23 mouse cellular contexts compared by ENCODE assay signal in the genomic region with DNA sequence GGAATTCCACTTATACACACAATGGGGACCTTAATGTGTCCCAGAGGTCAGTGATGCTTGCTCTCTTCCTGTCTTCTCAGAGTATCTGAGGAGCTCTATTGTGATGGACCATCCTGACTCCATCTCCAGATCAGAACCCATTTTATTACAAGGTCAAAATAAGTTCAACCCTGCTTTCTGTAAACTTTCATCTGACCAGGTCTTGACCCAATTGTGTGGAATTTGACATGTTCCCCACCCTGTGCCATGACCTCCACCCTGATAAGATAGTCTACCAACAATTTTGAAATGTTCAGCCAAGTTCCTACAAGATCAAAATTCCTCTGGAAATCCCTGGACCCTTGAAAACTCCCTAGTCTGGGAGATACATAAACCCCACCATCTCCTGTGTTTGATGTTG.
DNase-seq lines count a peak whose midpoint lies in the region; ATAC-seq and TF ChIP-seq lines count a peak whose summit lies in the region.
"Had no signal": no experiment of that assay in that cellular context is flagged by ENCODE, and none has a peak within 500 bp of the region (broad histone marks: within the 10 kb centered on the region; RNA-seq: fewer than 3 reads in every experiment).

No protein-coding gene starts in this region.

- no peak overlapping the region for H3K4me3 ChIP-seq in heart, embryonic 13.5 days
- H3K4me3 ChIP-seq in heart, embryonic 10.5 days = no peak overlapping the region
- H3K4me3 ChIP-seq in lung, postnatal 0 days (ENCODE audit: low read depth, low read length) = no peak overlapping the region
- H3K4me3 ChIP-seq: forebrain, embryonic 13.5 days; hindbrain, embryonic 13.5 days; liver, embryonic 12.5 days; midbrain, embryonic 10.5 days; midbrain, embryonic 15.5 days; neural tube, embryonic 15.5 days had no signal

- no peak for ATAC-seq in heart, embryonic 13.5 days (ENCODE audit: extremely low read depth, insufficient number of reproducible peaks, low FRiP score, low TSS enrichment)
- peak; percentile 70 for ATAC-seq in lung, postnatal 0 days
- ATAC-seq: CD4-positive, CD25-positive, alpha-beta regulatory T cell, adult 4 months; forebrain, embryonic 13.5 days; liver, embryonic 12.5 days; midbrain, embryonic 15.5 days had no signal

- H3K27me3 ChIP-seq in heart, embryonic 13.5 days (replicated peaks) = no peaks in the 10 kb centered on the region
- H3K27me3 ChIP-seq in heart, embryonic 10.5 days (ENCODE audit: insufficient read depth, poor library complexity, severe bottlenecking) = no peaks in the 10 kb centered on the region
- H3K27me3 ChIP-seq in lung, postnatal 0 days (replicated peaks; ENCODE audit: insufficient read depth, low read length) = no peaks in the 10 kb centered on the region
- H3K27me3 ChIP-seq: forebrain, embryonic 13.5 days; hindbrain, embryonic 13.5 days; liver, embryonic 12.5 days; midbrain, embryonic 15.5 days; neural tube, embryonic 15.5 days had no signal

- no peak for TF ChIP-seq CTCF in lung, postnatal 0 days (IDR thresholded peaks at IDR 0.05)

- no peak overlapping the region for H3K4me2 ChIP-seq in heart, embryonic 13.5 days
- no peak overlapping the region for H3K4me2 ChIP-seq in lung, postnatal 0 days (replicated peaks; ENCODE audit: low read depth, low read length)
- H3K4me2 ChIP-seq: forebrain, embryonic 13.5 days; hindbrain, embryonic 13.5 days; liver, embryonic 12.5 days; midbrain, embryonic 15.5 days; neural tube, embryonic 15.5 days had no signal

- DNase-seq in heart, embryonic 10.5 days (ENCODE audit: low spot score) = no peak
- peak; percentile 17 for DNase-seq in kidney, adult 9 months
- no peak for DNase-seq in kidney, postnatal 14 days
- peak; percentile 39 for DNase-seq in lung, postnatal 0 days (ENCODE audit: low spot score)
- DNase-seq in lung, postnatal 36 days = no peak
- DNase-seq: cerebellum, adult 11 months; cerebellum, adult 9-10 months; cerebellum, postnatal 36 days; gastrocnemius, postnatal 10 days; heart, postnatal 4 days; kidney, adult 18-20 months; kidney, postnatal 10 days; retina, postnatal 1 day; right cerebral cortex, postnatal 14 days; thymus, postnatal 4 days had no signal

- H3K9ac ChIP-seq in heart, embryonic 13.5 days = no peak overlapping the region
- no peak overlapping the region for H3K9ac ChIP-seq in lung, postnatal 0 days (replicated peaks; ENCODE audit: low read depth)
- H3K9ac ChIP-seq: forebrain, embryonic 13.5 days; hindbrain, embryonic 13.5 days; liver, embryonic 12.5 days; midbrain, embryonic 15.5 days; neural tube, embryonic 15.5 days had no signal

- H3K27ac ChIP-seq in heart, embryonic 13.5 days (replicated peaks) = peak overlapping the region; percentile 25; the same call in 1 of the 2 replicates
- no peak overlapping the region for H3K27ac ChIP-seq in heart, embryonic 10.5 days
- H3K27ac ChIP-seq in lung, postnatal 0 days (ENCODE audit: low read length) = no peak overlapping the region; the same call in 1 of the 2 replicates
- H3K27ac ChIP-seq: forebrain, embryonic 13.5 days; hindbrain, embryonic 13.5 days; liver, embryonic 12.5 days; midbrain, embryonic 10.5 days; midbrain, embryonic 15.5 days; neural tube, embryonic 15.5 days had no signal

- no peaks in the 10 kb centered on the region for H3K9me3 ChIP-seq in heart, embryonic 13.5 days
- no peaks in the 10 kb centered on the region for H3K9me3 ChIP-seq in heart, embryonic 10.5 days
- no peaks in the 10 kb centered on the region for H3K9me3 ChIP-seq in lung, postnatal 0 days (ENCODE audit: low read length)
- H3K9me3 ChIP-seq: forebrain, embryonic 13.5 days; hindbrain, embryonic 13.5 days; liver, embryonic 12.5 days; midbrain, embryonic 10.5 days; midbrain, embryonic 15.5 days; neural tube, embryonic 15.5 days had no signal

- H3K36me3 ChIP-seq in heart, embryonic 13.5 days = no peaks in the 10 kb centered on the region
- no peaks in the 10 kb centered on the region for H3K36me3 ChIP-seq in heart, embryonic 10.5 days
- no peaks in the 10 kb centered on the region for H3K36me3 ChIP-seq in lung, postnatal 0 days (ENCODE audit: insufficient read depth, low read length)
- H3K36me3 ChIP-seq: hindbrain, embryonic 13.5 days; liver, embryonic 12.5 days; midbrain, embryonic 10.5 days; midbrain, embryonic 15.5 days; neural tube, embryonic 15.5 days had no signal

- H3K4me1 ChIP-seq in heart, embryonic 13.5 days = peaks cover 15% of the 10 kb centered on the region
- H3K4me1 ChIP-seq in heart, embryonic 10.5 days = peaks cover 18% of the 10 kb centered on the region
- peaks cover 9% of the 10 kb centered on the region; the same call in 1 of the 2 replicates for H3K4me1 ChIP-seq in lung, postnatal 0 days (ENCODE audit: insufficient read depth, low read depth, low read length)
- H3K4me1 ChIP-seq: forebrain, embryonic 13.5 days; hindbrain, embryonic 13.5 days; neural tube, embryonic 15.5 days had no signal

- TF ChIP-seq EP300 in lung, postnatal 0 days (IDR thresholded peaks at IDR 0.05) = peak; percentile 57

Comparison
In these comparisons a context has a peak if more than half of its experiments do, and no peak if none do; other contexts are left out.
1. DNase-seq: peak in kidney, adult 9 months (single experiment) and lung, postnatal 0 days (single experiment); none in heart, embryonic 10.5 days (single experiment), kidney, postnatal 14 days (single experiment) and lung, postnatal 36 days (single experiment).